Mouse (Mus musculus) midbrain, embryonic 14.5 days (tissue): Measurements from ENCODE around the gene Lztr1. TPM values are rescaled to one million over a fixed set of nuclear protein-coding genes. Genes with fewer than 3 reads are reported as not detected.

Source experiments
- ATAC-seq: fragments of 200-750 bp; cut with Nextera tagmentation; 2 replicates; pipeline ENCODE4 v1.8.0; 2017; ENCODE audit warnings: moderate number of reproducible peaks, moderate library complexity; ENCODE audit not compliant: low FRiP score, low TSS enrichment
- DNase-seq: peaks from one replicate; pipeline ENCODE4 v3.0.0-alpha.2; 2015
- H3K27ac ChIP-seq: fragments of 300-500 bp; sonication (generic); replicated peaks from 2 replicates; pipeline ENCODE4 v1.5.1; 2014; ENCODE audit warnings: mild to moderate bottlenecking, low read depth, low read length, moderate library complexity
- H3K27me3 ChIP-seq: fragments of 300-500 bp; sonication (generic); 2 replicates; pipeline ENCODE4 v1.6.1; 2014; ENCODE audit warnings: low read length, control low read depth, mixed read lengths; ENCODE audit not compliant: control insufficient read depth, insufficient read depth
- H3K36me3 ChIP-seq: fragments of 300-500 bp; sonication (generic); 2 replicates; pipeline ENCODE4 v1.6.1; 2014; ENCODE audit warnings: low read length, control low read depth; ENCODE audit not compliant: control insufficient read depth, insufficient read depth
- H3K4me1 ChIP-seq: fragments of 300-500 bp; sonication (generic); 2 replicates; pipeline ENCODE4 v1.6.1; 2014; ENCODE audit warnings: mild to moderate bottlenecking, antibody characterized with exemption, low read length, control low read depth; ENCODE audit not compliant: control insufficient read depth, insufficient read depth
- H3K4me2 ChIP-seq: fragments of 300-500 bp; sonication (generic); 2 replicates; pipeline ENCODE4 v1.6.1; 2014; ENCODE audit warnings: mild to moderate bottlenecking, low read length, moderate library complexity
- H3K4me3 ChIP-seq: fragments of 300-500 bp; sonication (generic); replicated peaks from 2 replicates; pipeline ENCODE4 v1.5.1; 2014; ENCODE audit warnings: low read depth, low read length
- H3K9ac ChIP-seq: fragments of 300-500 bp; sonication (generic); replicated peaks from 2 replicates; pipeline ENCODE4 v1.6.1; 2014; ENCODE audit warnings: mild to moderate bottlenecking, low read length, moderate library complexity
- H3K9me3 ChIP-seq: fragments of 300-500 bp; sonication (generic); 2 replicates; pipeline ENCODE4 v1.6.1; 2016; ENCODE audit warnings: low read length, control low read depth, mixed read lengths; ENCODE audit not compliant: control insufficient read depth
- WGBS: fragments of 180-500 bp; shearing (Covaris S2); extraction: QIAGEN DNeasy Blood & Tissue Kit; methylation state at CpG from one replicate; pipeline ENCODE4 v1.1.7; 2014; 5-methylcytosine and 5-hydroxymethylcytosine counted together
- polyA plus RNA-seq: library from polyadenylated mRNA; unstranded; fragments of >200 nt; fragmentation: Nextera tagmentation; extraction: Ambion mirVana; gene quantifications from 2 replicates; pipeline ENCODE4 v1.2.1, GENCODE M21; 2014

The Lztr1 gene
- polyA plus RNA-seq, 1 experiment from 2014 or later: 121 TPM

- no peak overlapping the region for H3K9ac ChIP-seq
- H3K9me3 ChIP-seq: no peaks in the 10 kb centered on the region
- H3K27ac ChIP-seq: no peak overlapping the region
- peak; percentile 1 for DNase-seq
- WGBS: 22% methylated on average over 4 of the region's 4 CpGs
- no peaks in the 10 kb centered on the region for H3K27me3 ChIP-seq
- ATAC-seq: no peak
- no peaks in the 10 kb centered on the region for H3K36me3 ChIP-seq
- peaks cover 7% of the 10 kb centered on the region for H3K4me1 ChIP-seq
- no peak overlapping the region for H3K4me2 ChIP-seq
- H3K4me3 ChIP-seq: no peak overlapping the region
These were observed 57.7 kb downstream of the Lztr1 start for GRCm38 (mm10) chr16:17566186-17566585.

Other genes with a start within 250 kb of the Lztr1 start
- 25.3 and 38.0 TPM in 2 replicates for gene Tmem191c, start 232.6 kb upstream of the Lztr1 start, polyA plus RNA-seq
- 0.38 and 1.5 TPM in 2 replicates for gene Serpind1, start 177.3 kb upstream of the Lztr1 start, polyA plus RNA-seq
- 10.7 and 16.2 TPM in 2 replicates for gene Snap29, start 102.7 kb upstream of the Lztr1 start, polyA plus RNA-seq
- 65.2 and 77.6 TPM in 2 replicates for gene Pi4ka, start 102.4 kb upstream of the Lztr1 start, polyA plus RNA-seq
- 76.3 and 85.4 TPM in 2 replicates for gene Crkl, start 56.7 kb upstream of the Lztr1 start, polyA plus RNA-seq
- 4.4 and 4.7 TPM in 2 replicates for gene Aifm3, start 19.1 kb upstream of the Lztr1 start, polyA plus RNA-seq
- 59.5 and 62.1 TPM in 2 replicates for gene Thap7, start 22.4 kb downstream of the Lztr1 start, polyA plus RNA-seq
- 0.66 and 0.95 TPM in 2 replicates for gene Lrrc74b, start 52.6 kb downstream of the Lztr1 start, polyA plus RNA-seq
- gene P2rx6, start 53.2 kb downstream of the Lztr1 start, polyA plus RNA-seq: 1.5 and 1.9 TPM in 2 replicates
- gene Slc7a4, start 74.5 kb downstream of the Lztr1 start, polyA plus RNA-seq: 25.0 and 32.4 TPM in 2 replicates
- 29.1 and 29.3 TPM in 2 replicates for gene Smpd4, start 110.7 kb downstream of the Lztr1 start, polyA plus RNA-seq
- gene Ccdc74a, start 137.8 kb downstream of the Lztr1 start, polyA plus RNA-seq: 9.4 and 9.6 TPM in 2 replicates
- gene Med15, start 224.2 kb downstream of the Lztr1 start, polyA plus RNA-seq: 37.2 and 39.8 TPM in 2 replicates